Mouse (Mus musculus): ENCODE measurements around the gene Fam228a. TPM values are rescaled to one million over a fixed set of nuclear protein-coding genes. Genes with fewer than 3 reads are reported as not detected.
"Not testable (repeated sequence)": the region's sequence is repeated elsewhere in the genome, so short reads cannot be mapped to it uniquely, and the experiment has no call there.

The Fam228a gene
- polyA plus RNA-seq, 1 experiment from 2014 or later = 0.89 TPM

DNA sequence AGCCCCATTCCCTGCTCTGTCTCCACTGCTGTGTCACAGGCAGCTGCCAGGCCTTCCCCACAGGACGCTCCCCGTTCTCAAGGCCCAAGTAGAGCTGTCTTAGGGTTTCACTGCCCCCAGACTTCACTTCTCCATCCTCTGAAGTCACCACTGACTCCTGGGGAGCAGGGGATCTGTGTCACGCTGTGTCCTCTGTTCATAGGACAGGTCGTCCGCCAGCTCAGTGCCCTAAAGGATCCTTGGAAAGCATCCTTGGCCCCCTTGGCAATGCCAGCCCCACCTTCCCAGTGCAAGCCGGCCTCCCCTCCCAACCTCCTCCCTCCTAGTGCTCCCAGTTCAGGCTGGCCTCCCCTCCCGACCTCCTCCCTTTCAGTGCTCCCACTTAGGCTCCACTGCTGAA lies 28.3 kb downstream of the Fam228a start:
- H3K36me3 ChIP-seq = peaks cover 22% of the 10 kb centered on the region; the same call in 1 of the 2 replicates
- no peaks in the 10 kb centered on the region for H3K9me3 ChIP-seq
- H3K9ac ChIP-seq (replicated peaks) = no peak overlapping the region
- H3K27me3 ChIP-seq = no peaks in the 10 kb centered on the region
- H3K4me1 ChIP-seq = no peaks in the 10 kb centered on the region
- no peak overlapping the region for H3K4me2 ChIP-seq (replicated peaks)
- no peak overlapping the region for H3K4me3 ChIP-seq
- no peak overlapping the region for H3K27ac ChIP-seq (replicated peaks)
- no peak for ATAC-seq (replicated peaks)
- WGBS = 83% methylated on average over 7 of the region's 7 CpGs

DNA sequence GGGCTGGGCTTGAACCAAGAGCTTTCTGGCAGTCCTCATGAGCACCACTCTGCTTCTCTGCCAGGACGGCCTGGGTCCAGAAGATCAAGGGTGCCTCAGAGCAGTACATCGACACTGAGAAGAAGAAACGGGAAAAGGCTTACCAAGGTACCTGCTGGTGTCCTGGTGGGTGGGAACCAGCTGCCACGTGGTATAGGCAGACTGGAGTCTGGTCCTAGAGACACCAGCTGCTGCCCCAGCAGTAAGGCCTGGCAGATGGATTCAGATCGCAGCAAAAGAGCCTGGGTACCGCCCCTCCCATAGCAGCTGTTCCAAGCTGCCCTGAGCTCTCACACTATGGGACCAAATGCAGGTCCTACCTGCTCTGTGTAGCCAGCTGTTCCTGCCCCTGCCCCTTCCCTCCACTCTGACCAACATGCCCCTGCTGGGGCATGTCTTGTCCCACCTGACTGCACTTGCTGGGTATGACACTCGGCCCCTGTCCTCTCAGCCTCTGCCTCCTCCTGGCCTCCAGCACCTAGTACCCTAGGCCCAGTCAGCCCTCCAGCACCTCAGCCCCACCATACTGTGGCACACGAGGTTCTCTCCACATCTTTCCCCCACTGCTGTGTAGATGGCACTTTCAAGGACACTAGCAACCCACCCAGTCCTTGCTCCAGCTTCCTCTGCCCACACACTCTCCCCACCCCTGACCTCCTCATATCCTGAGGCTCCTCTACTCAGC lies 29.2 kb downstream of the Fam228a start:
- peak; percentile 23; the same call in 1 of the 2 replicates for ATAC-seq (replicated peaks)
- no peak overlapping the region for H3K4me3 ChIP-seq
- no peak overlapping the region for H3K9ac ChIP-seq (replicated peaks)
- H3K27ac ChIP-seq (replicated peaks) = no peak overlapping the region
- WGBS = 74% methylated on average over 8 of the region's 8 CpGs
- peaks cover 22% of the 10 kb centered on the region; the same call in 1 of the 2 replicates for H3K36me3 ChIP-seq
- H3K27me3 ChIP-seq = no peaks in the 10 kb centered on the region
- H3K9me3 ChIP-seq = no peaks in the 10 kb centered on the region
- no peak overlapping the region for H3K4me2 ChIP-seq (replicated peaks)
- H3K4me1 ChIP-seq = no peaks in the 10 kb centered on the region

DNA sequence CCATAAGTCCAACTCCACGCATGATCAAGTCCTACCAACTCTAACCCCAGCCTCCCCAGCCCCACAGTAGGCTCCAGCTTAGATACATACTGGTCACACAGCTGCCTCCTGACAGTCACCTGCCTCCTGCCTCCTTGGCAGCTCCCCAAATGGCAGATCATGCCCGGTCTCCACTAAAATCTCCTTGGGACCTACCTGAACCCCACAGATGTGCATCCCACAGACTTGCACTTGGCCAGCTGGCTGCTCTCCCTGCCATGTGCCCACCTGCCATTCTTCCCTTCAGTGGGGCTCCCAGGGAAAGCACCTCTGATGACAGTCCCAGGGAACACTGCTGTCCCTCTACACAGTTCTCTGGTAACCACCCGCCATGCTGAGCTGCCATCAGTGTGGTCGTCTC lies 29.9 kb downstream of the Fam228a start:
- no peak overlapping the region for H3K4me2 ChIP-seq (replicated peaks)
- no peak overlapping the region for H3K4me3 ChIP-seq
- H3K27ac ChIP-seq (replicated peaks) = no peak overlapping the region
- peaks cover 21% of the 10 kb centered on the region; the same call in 1 of the 2 replicates for H3K36me3 ChIP-seq
- H3K9ac ChIP-seq (replicated peaks) = no peak overlapping the region
- H3K27me3 ChIP-seq = no peaks in the 10 kb centered on the region
- WGBS = 88% methylated on average over 4 of the region's 4 CpGs
- no peaks in the 10 kb centered on the region for H3K4me1 ChIP-seq
- no peaks in the 10 kb centered on the region for H3K9me3 ChIP-seq
- no peak for ATAC-seq (replicated peaks)

DNA sequence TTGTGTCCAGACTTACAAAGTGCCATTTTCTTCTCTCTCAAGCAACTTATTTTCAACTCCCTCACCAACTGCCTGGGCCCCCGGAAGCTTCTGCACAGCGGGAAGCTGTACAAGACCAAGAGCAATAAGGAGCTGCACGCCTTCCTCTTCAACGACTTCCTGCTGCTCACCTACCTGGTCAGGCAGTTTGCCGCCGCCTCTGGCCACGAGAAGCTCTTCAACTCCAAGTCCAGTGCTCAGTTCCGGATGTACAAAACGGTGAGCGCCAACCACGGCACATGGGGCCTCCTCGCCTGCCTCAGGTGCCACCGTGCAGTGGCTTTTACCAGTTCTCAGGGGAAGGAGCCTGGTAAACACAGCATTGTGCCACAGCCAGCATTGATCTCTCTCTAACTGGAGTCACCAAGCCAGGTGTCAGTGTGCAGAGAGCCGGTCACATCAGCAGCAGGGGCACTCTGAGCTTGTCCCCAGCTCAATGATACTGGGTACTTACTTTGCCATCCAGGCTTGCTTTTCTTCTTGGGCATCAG lies 30.7 kb downstream of the Fam228a start:
- H3K4me1 ChIP-seq = no peaks in the 10 kb centered on the region
- H3K4me3 ChIP-seq = no peak overlapping the region
- 93% methylated on average over 14 of the region's 14 CpGs for WGBS
- no peaks in the 10 kb centered on the region for H3K9me3 ChIP-seq
- peaks cover 18% of the 10 kb centered on the region; the same call in 1 of the 2 replicates for H3K36me3 ChIP-seq
- no peak overlapping the region for H3K9ac ChIP-seq (replicated peaks)
- H3K27ac ChIP-seq (replicated peaks) = no peak overlapping the region
- ATAC-seq (replicated peaks) = no peak
- H3K27me3 ChIP-seq = no peaks in the 10 kb centered on the region
- H3K4me2 ChIP-seq (replicated peaks) = no peak overlapping the region

DNA sequence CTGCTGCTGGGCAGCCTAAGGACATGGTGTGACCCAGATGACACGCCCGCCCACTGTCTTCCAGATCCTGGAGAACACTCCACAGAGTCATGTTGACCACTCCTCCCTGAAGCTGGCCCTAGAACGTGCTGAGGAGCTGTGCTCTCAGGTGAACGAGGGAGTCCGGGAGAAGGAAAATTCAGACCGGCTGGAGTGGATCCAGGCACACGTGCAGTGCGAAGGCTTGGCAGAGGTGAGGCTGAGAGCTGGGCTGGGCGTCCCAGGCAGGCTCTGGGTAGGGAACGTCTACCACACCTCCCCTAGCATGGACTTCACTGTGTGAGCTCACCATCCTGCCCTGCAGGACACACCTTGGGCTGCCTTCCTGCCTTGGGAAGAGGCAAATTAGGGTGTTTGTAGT lies 31.3 kb downstream of the Fam228a start:
- H3K9me3 ChIP-seq = no peaks in the 10 kb centered on the region
- no peak overlapping the region for H3K27ac ChIP-seq (replicated peaks)
- no peaks in the 10 kb centered on the region for H3K4me1 ChIP-seq
- H3K4me3 ChIP-seq = no peak overlapping the region
- ATAC-seq (replicated peaks) = no peak
- peaks cover 11% of the 10 kb centered on the region; the same call in 1 of the 2 replicates for H3K36me3 ChIP-seq
- 93% methylated on average over 10 of the region's 10 CpGs for WGBS
- no peak overlapping the region for H3K4me2 ChIP-seq (replicated peaks)
- H3K9ac ChIP-seq (replicated peaks) = no peak overlapping the region
- H3K27me3 ChIP-seq = no peaks in the 10 kb centered on the region

DNA sequence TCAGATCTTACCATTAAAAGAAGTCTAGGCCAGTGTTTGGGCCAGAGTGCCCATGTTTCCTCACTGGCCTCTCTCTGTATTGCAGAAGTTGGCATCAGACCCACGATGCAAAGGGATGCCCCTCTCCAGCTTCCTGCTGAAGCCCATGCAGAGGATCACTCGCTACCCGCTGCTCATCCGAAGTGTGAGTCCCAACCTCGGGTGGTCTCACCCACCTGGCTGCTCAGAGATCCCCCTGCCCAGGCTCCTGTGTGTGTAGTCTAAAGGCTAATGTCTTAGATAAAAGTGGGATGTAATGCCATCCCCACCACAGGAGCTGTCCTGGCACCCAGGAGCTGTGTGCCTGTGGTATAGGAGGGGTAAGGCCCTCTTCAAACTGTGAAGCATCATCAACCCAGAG lies 32.1 kb downstream of the Fam228a start:
- no peak overlapping the region for H3K27ac ChIP-seq (replicated peaks)
- H3K4me1 ChIP-seq = no peaks in the 10 kb centered on the region
- H3K36me3 ChIP-seq = peaks cover 13% of the 10 kb centered on the region; the same call in 1 of the 2 replicates
- no peaks in the 10 kb centered on the region for H3K27me3 ChIP-seq
- ATAC-seq (replicated peaks) = no peak
- no peak overlapping the region for H3K4me3 ChIP-seq
- no peaks in the 10 kb centered on the region for H3K9me3 ChIP-seq
- 94% methylated on average over 5 of the region's 5 CpGs for WGBS
- no peak overlapping the region for H3K9ac ChIP-seq (replicated peaks)
- no peak overlapping the region for H3K4me2 ChIP-seq (replicated peaks)

DNA sequence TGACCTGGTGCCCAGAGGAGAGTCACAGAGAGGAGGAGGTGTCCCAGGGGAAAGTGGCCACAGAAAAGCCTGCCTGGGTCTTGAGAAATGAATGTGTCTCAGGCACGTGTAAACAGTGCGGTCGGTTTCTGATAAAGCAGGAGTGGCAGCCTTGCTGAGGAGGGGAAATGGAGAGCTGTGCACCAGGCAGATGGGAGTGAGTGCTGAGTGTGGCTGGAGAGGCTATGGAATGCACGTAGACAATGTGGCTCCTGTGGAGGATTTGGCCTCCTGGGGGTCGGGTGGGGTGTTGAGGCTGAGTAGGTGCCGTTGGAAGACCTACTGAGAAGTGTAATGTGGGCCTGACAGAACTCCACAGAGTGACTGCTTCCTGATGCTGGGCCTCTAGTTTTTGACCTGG lies 32.6 kb downstream of the Fam228a start:
- not testable (repeated sequence) for H3K4me2 ChIP-seq (replicated peaks); H3K9ac ChIP-seq (replicated peaks); H3K4me1 ChIP-seq; H3K27me3 ChIP-seq; ATAC-seq (replicated peaks); H3K27ac ChIP-seq (replicated peaks); H3K9me3 ChIP-seq; H3K4me3 ChIP-seq
- WGBS = 79% methylated on average over 6 of the region's 6 CpGs
- peaks cover 14% of the 10 kb centered on the region; the same call in 1 of the 2 replicates for H3K36me3 ChIP-seq

DNA sequence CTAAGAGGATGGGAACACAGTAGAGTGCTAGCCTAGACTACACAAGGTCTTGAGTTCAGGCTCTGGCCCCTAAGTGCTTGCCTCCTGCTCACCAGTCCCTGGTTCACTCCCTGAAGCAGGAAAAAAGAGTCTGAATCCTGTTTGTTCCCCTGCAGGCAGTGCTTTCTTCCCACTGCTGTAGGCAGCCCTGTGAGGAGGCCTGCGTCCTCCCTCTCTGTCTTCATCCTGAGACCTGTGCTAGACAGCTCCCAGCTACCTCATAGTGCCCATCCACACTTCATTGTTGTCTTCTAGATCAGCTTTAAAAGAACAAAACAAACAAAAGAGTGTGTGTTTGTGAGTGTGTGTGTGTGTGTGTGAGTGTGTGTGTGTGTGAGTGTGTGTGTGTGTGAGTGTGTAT lies 43.7 kb downstream of the Fam228a start:
- WGBS = 92% methylated on average over 1 of the region's 1 CpGs
- Histone ChIP-seq H3K27me3 (no peaks in the 10 kb centered on the region), H3K4me3 (no peak overlapping the region), H3K9me3 (no peaks in the 10 kb centered on the region), H3K4me1 (no peaks in the 10 kb centered on the region), H3K27ac (replicated peaks) (no peak overlapping the region), H3K36me3 (no peaks in the 10 kb centered on the region; the same call in 1 of the 2 replicates), H3K9ac (replicated peaks) (no peak overlapping the region), H3K4me2 (replicated peaks) (no peak overlapping the region)
- no peak for ATAC-seq (replicated peaks)

DNA sequence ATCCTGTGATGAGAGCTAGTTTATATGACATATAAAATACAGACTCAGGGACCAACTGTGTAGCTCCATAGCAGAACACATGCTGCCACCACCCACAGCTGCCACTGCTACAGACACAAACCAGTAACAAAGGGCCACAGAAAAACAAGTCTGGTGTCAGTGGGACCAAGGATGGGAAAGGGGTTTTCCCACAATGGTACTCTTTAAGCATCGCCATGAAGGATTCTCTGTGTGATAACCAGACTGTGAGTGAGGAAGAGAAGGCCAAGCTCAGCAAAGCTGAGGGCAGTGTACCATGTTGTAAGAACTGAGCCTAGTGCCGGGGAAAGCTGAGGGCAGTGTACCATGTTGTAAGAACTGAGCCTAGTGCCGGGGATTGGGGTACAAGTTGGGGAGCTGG lies 47.0 kb downstream of the Fam228a start:
- Histone ChIP-seq H3K27ac (replicated peaks) (no peak overlapping the region), H3K9ac (replicated peaks) (no peak overlapping the region), H3K4me3 (no peak overlapping the region), H3K27me3 (no peaks in the 10 kb centered on the region), H3K4me2 (replicated peaks) (no peak overlapping the region), H3K9me3 (no peaks in the 10 kb centered on the region), H3K36me3 (no peaks in the 10 kb centered on the region), H3K4me1 (no peaks in the 10 kb centered on the region)
- 90% methylated on average over 3 of the region's 3 CpGs for WGBS
- ATAC-seq (replicated peaks) = no peak

DNA sequence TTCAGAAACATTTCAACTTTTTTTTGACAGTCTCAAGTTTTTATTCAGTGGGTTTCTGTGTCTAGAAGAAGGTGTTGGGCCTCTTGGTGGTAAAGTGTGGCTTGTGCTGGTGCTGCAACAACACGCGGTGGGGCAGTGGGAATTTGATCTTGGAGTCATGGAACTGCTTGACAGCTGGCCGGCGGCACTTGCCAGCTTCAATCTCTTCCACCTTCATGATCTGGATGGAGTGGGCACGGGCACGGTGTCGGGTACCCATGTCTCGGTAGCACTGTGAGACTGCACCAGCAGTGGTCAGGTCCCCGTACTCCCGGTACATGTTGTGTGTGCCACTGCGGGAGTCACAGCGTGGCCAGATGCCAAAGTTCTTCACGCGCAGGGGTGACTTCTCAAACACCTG lies 48.9 kb downstream of the Fam228a start:
- 94% methylated on average over 14 of the region's 14 CpGs for WGBS

DNA sequence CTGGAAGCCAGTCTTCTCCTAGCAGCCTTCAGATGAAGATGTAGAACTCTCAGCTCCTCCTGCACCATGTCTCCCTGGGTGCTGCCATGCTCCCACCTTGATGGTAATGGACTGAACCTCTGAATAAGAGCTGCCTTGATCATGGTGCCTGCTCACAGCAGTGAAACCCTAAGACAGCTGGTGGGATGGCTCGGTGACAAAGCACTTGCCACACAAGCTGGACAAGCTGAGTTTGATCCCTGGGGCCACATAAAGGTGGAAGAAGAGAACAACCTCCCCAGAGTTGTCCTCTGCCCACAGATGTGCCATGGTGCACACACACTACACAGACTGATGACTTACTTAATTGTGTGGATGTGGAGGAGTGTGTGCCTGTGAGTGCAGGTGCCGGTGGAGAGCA lies 49.8 kb downstream of the Fam228a start:
- H3K36me3 ChIP-seq = no peaks in the 10 kb centered on the region
- no peaks in the 10 kb centered on the region for H3K27me3 ChIP-seq
- H3K4me2 ChIP-seq (replicated peaks) = no peak overlapping the region
- ATAC-seq (replicated peaks) = no peak
- no peaks in the 10 kb centered on the region for H3K9me3 ChIP-seq
- no peak overlapping the region for H3K27ac ChIP-seq (replicated peaks)
- no peak overlapping the region for H3K4me3 ChIP-seq
- no peak overlapping the region for H3K9ac ChIP-seq (replicated peaks)
- H3K4me1 ChIP-seq = no peaks in the 10 kb centered on the region
- 92% methylated on average over 2 of the region's 2 CpGs for WGBS

More for the DNA sequence above, 48.9 kb downstream of the Fam228a start:
- Histone ChIP-seq H3K27me3 (no peaks in the 10 kb centered on the region), H3K9me3 (no peaks in the 10 kb centered on the region), H3K4me3 (no peak overlapping the region), H3K36me3 (no peaks in the 10 kb centered on the region), H3K27ac (replicated peaks) (no peak overlapping the region), H3K4me1 (no peaks in the 10 kb centered on the region), H3K9ac (replicated peaks) (no peak overlapping the region), H3K4me2 (replicated peaks) (no peak overlapping the region)
- ATAC-seq (replicated peaks) = no peak

DNA sequence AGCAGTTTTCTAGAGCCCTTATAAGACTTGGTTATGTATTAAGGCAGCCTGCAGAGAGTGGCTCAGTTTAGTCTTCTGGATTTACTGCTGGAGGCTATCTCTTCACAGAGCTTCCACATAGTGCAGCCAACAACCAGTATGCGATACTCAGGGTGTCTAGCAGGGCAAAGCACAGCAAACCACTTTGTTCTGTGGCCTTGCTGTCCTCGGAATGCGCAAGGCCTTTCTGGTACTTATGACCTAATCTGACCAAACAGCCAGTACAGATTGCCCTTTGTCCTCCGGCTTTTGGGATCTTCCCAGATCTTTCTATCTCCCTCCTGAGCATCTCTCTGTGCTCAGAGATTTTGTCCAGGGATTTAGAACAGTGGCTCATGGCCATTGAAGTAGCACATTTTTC lies 52.8 kb downstream of the Fam228a start:
- H3K4me1 ChIP-seq = no peaks in the 10 kb centered on the region
- no peaks in the 10 kb centered on the region for H3K36me3 ChIP-seq
- no peak overlapping the region for H3K27ac ChIP-seq (replicated peaks)
- H3K4me3 ChIP-seq = no peak overlapping the region
- no peak overlapping the region for H3K4me2 ChIP-seq (replicated peaks)
- no peak for ATAC-seq (replicated peaks)
- no peaks in the 10 kb centered on the region for H3K9me3 ChIP-seq
- no peaks in the 10 kb centered on the region for H3K27me3 ChIP-seq
- 86% methylated on average over 4 of the region's 4 CpGs for WGBS
- no peak overlapping the region for H3K9ac ChIP-seq (replicated peaks)

DNA sequence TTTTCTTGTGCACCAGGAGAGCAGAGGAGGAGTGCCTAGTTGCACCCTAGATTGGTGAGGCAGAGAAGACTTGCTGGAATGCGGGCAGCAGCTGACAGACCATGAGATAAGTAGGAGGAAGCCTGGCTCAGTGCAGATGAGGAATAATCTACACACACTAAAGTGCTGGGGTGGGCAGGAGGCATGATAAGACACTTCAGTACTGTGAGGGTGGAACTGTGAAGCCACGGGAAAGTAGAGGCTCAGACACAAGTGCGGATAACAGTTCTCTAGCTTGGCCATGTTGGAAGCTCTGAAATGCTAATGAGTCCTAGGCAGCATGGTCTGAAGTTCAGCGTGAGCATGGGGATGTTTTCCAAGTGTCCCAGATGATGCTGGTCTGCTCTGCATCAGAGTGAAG lies 58.3 kb downstream of the Fam228a start:
- peaks cover 3% of the 10 kb centered on the region; the same call in 1 of the 2 replicates for H3K4me1 ChIP-seq
- no peak overlapping the region for H3K4me3 ChIP-seq
- 80% methylated on average over 4 of the region's 4 CpGs for WGBS
- peaks cover 2% of the 10 kb centered on the region for H3K36me3 ChIP-seq
- H3K4me2 ChIP-seq (replicated peaks) = no peak overlapping the region
- H3K27me3 ChIP-seq = no peaks in the 10 kb centered on the region
- no peaks in the 10 kb centered on the region for H3K9me3 ChIP-seq
- no peak overlapping the region for H3K9ac ChIP-seq (replicated peaks)
- no peak overlapping the region for H3K27ac ChIP-seq (replicated peaks)
- no peak for ATAC-seq (replicated peaks)
